Mouse (Mus musculus) G1E (cell line): Measurements from ENCODE around the gene Gas2l1.

Experiments
- CTCF ChIP-seq: IDR thresholded peaks from 2 replicates; pipeline ENCODE4 v1.5.1; 2012; ENCODE audit warnings: low read depth, low read length, inconsistent platforms, mixed read lengths
- GATA1 ChIP-seq: IDR thresholded peaks from 2 replicates; pipeline ENCODE4 v1.6.1; 2012; ENCODE audit warnings: borderline replicate concordance, low read length, inconsistent platforms, mixed read lengths
- GATA2 ChIP-seq: IDR thresholded peaks from 2 replicates; pipeline ENCODE4 v1.6.1; 2012; ENCODE audit warnings: low read depth, low read length, inconsistent platforms, borderline replicate concordance
- POLR2AphosphoS5 ChIP-seq: IDR thresholded peaks from 2 replicates; pipeline ENCODE4 v1.6.1; 2012; ENCODE audit warnings: low read depth, low read length, inconsistent platforms; ENCODE audit not compliant: insufficient replicate concordance
- TAL1 ChIP-seq: conservative IDR thresholded peaks from 2 replicates; pipeline ENCODE4 v1.6.1; 2012; ENCODE audit warnings: low read depth, low read length, inconsistent platforms, mixed read lengths

DNA sequence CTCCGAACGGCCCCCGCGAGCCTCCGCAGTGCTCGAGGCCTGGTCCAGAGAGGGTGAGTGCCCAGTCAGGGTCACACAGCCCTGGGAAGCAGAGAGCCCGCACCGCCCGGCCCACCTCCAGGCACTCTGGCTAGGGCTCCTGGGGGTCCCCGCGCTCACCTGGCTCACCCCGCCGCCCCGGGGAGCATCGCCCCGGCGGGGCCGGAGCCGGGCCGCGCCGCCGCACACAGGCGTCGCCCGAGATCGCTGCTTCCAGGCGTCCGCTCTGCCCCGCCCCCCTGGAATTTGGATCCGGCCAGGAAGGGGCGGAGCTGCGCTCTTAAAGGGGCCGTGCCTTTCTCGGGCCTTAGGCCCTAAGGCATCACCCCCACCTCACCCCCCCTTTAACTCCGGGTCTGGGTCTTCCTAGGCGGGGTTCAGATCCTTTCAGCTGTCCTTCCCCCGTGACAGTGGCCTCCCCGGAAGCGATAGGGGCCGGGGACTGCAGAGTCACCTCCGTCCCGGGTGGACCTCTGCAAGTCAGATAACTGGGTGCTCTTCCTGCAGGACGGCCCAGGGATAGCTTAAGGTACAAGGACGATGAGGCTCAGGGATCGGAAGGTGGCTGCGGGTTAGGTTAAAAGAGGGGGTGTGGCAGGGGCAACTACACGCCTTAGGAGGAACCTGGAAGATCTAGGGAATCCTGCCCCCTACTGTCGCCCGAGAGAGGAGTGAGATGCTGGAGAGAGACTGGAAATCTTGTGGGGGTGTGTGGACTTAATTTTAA is at the start of gene Gas2l1:
- peak; percentile 11; the same call in 1 of the 2 replicates for TF ChIP-seq CTCF
- no peak for TF ChIP-seq POLR2AphosphoS5
- TF ChIP-seq GATA1, result no peak
- TF ChIP-seq TAL1, result no peak
- no peak for TF ChIP-seq GATA2
